Mouse (Mus musculus) T-cell, adult 2 months (primary cell): ENCODE data around the gene Pik3r2.
A peak's percentile ranks its signal among the peaks of the same experiment; 100 is the strongest.

Experiments used
- DNase-seq: peaks from one replicate; pipeline ENCODE4 v3.0.0; 2022; ENCODE audit warnings: low spot score

The Pik3r2 gene

GRCm38 (mm10) chr8:70772890-70773289, 3.6 kb downstream of the Pik3r2 start:
- no peak for DNase-seq

DNA sequence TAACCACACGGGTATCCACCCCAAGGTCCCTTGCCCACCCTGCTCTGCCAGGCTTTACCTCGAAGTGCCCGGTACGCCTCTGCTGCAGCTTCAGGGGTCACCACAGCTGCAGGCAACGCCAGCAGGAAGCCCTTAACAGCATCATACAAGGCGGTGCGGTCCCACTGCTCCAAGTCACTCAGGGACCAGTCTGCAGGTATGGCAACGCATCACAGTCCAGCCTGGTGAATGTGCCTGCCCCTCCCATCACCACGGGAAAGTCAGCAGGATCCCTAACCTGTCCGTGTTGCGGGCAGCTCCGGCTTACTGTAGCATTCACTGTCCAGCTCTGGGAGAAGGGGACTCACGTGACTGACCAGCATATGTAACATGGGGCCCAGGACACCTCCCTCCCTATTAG, 4.4 kb downstream of the Pik3r2 start:
- DNase-seq, result no peak

DNA sequence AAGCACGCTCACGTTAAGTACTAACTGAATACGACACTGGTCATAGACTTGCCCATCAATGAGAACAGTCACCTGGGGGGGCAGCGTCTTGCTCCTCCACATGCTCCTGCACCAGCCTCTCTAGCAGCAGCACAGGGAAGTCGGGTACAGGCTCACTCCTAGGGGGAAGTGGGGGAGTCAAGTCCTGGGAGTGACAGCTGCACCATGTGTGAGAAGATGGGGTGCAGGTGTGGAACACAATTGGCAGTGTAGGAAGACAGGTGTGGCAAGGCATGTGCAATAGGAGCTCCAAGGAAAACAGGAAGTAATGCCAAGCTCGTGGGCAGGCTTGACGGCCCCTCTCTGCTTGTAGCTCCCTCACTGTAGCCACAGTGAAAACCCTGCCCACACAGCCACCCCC, 5.3 kb downstream of the Pik3r2 start:
- no peak for DNase-seq

GRCm38 (mm10) chr8:70770748-70771147, 5.8 kb downstream of the Pik3r2 start:
- DNase-seq, result no peak

DNA sequence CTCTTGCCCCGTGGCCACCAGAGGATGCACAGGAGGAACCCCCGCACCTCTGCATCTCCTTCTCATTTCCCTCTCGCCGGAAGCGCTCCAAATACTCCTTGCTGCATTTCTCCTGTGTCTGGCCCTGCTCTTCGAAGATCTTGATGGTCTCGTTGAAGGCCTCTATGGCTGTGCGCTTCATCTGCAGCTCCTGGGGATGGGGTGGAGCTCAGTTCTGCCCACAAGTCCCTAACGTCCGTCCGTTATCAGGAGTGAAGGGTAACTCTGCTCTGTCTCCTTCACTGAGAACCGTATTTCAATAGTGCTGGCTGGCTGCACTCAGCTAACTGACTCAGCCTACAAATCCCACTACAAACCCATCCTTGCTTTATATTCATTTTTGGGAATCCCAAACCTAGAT, 6.7 kb downstream of the Pik3r2 start:
- no peak for DNase-seq

GRCm38 (mm10) chr8:70769359-70769758, 7.2 kb downstream of the Pik3r2 start:
- DNase-seq, result peak; percentile 95

GRCm38 (mm10) chr8:70768956-70769355, 7.6 kb downstream of the Pik3r2 start:
- DNase-seq, result no peak

DNA sequence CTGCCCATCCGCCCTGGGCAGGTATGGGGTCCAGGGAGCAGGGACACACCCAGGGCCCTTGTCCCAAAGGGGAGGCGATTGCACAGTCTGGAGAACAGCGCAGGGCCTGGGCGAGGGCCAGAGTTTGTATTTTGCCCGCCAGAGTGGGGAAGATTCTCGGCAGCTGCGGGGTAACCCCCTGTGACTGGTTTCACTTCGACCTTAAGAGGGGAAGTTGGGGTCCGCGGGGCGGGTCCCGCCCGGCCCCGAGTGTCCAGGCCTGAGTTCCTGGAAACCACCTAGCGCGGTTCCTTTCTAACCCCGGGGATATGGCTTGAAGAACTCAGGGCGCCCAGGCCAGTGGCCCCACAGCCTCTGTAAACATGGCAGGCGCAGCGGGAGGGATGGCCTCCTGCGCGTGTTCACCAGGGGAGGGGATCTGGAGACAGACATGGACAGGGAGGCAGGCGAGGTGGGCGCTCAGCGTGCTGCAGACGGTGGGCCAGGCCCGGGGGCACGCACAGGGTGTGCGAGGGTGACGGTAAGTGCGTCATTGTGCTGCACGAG, 8.2 kb downstream of the Pik3r2 start:
- DNase-seq, result no peak

DNA sequence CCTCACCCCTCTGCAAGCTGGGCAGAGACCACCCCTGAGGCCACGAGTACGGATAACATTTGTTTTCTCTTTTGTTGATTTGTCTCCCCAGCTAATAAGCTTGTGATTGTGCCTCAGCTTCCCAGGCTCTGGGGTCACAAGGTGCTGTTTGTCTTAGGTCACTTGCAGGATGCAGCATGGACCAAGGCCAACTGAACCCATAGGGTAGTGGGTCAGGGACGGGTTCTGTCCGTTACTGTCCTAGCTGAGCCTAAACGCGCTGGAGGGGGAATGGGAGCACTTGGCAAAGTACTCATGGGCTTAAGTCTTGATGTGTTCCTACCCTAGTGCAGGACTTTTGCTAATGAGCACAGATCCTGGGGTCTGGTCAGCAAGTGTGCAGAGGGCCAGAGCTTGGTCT, 9.0 kb downstream of the Pik3r2 start:
- no peak for DNase-seq

DNA sequence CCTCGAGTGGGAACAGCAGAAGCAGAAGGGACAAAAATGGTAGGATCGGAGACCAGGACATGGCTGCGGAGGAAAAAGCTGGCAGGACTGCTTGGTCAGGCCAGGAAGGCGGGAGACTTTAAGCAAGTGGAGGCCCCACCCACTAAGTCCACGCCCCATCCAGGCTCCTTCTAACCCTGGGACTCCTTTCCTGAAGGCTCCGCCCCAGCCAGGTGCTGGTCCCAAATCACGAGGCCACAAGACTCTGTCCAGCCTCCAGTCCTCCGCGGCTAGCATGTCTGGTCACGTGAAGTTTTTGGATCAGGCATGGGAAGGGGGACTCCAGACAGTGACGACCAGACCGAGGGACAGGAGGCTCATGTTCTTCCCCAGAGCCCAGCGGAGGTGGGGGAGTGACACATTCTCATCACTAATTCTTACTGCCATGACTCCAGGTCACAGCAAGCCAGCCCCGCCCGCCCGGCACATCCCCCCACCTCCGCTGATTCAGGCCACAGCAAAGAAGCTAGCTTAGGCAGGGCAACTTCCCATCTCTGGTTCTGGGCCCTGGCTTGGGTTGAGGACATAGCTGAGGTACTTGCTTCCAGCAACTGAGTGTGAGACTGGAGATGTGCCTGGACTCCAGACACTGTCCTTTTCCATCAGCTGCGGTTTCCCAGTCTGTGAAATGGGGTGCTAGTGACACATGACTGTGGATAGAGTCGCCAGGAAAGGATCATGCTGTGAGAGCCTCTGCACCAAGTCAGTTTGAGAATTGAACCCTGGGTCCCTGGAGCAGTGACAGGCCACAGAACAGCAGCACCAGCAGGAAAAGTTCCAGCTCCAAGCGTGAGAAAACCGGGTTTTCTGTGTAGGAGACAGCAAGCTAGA, 9.7 kb downstream of the Pik3r2 start:
- no peak for DNase-seq

DNA sequence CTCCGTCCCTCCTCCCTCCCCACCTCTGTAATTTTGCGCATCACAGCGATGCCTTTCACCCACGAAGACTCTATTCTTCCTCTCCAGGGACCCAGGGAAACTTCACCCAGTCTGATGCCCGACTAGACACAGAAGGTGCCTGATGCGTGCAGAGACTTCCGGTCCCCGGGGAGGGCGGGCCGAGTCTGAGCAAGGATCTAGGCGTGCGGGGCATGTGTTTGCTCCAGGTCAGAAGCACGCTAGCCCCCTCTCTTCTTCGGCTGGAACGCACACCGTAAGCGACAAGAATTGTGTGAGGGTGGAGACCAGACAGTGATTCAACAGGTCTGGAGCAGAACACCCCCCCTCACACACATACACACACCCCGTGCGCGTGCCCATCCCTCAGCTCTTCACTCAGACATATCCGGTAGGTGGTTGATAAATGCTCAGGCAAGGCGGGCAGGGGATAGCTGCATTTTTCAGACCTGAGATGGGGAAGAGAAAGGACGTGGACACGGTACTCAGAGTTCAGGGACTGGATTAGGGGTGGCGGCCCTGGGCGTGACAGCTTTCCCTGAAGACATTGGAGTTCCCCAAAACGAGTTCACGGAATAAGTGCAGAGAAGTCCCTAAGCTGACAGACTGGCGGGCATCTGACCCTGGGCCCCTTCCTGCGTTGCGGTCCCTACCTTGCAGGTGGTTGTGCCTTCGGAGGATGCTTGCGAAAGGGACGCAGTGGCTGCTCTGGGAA, 10.5 kb downstream of the Pik3r2 start:
- DNase-seq, result peak; percentile 78

GRCm38 (mm10) chr8:70765329-70765728, 11.2 kb downstream of the Pik3r2 start:
- DNase-seq, result no peak

- no peak for DNase-seq
Measured at GRCm38 (mm10) chr8:70764676-70765075, 11.8 kb downstream of the Pik3r2 start.

DNA sequence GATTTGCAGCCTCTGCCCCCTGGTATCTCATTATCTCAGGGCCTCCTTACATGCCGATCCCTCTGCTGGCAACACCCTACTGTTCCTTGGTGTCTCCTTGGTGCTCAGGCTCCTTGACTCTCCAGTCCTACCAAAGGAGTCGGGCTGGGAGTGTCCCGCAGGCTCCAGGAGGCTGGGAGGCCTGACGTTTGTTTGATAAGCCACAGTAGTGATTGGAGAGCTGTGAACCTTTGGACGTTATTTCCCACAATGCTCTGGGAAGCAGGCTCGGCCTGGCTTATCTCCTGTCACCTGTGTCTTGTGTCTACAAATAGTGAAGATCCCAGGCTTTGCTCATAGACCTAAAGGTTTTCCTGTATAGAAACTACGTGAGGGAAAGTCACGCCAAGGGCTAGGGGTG, 12.5 kb downstream of the Pik3r2 start:
- DNase-seq, result no peak

DNA sequence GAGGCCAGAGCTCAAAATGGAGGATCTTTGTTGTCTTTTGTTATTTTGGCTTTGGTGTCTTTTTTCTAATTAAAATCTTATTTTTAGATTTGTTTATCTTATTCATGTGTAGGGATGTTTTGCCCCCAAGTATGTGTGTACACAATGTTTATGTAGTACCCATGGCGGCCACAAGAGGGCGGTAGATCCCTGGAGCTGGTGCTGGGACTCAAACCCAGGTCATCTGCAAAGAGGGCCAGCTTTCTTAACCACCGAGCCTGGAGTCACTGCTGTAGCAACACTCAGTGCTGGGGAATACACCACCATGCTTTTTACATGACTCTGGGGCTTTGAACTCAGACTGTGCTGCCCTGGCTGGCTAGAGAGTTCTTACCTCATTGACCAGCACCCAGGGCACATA, 13.2 kb downstream of the Pik3r2 start:
- peak; percentile 50 for DNase-seq

GRCm38 (mm10) chr8:70762118-70762517, 14.4 kb downstream of the Pik3r2 start:
- DNase-seq, result no peak

- DNase-seq, result peak; percentile 97
Measured at GRCm38 (mm10) chr8:70760775-70761406, 15.6 kb downstream of the Pik3r2 start, which contains the start of gene Mpv17l2. Gene Mpv17l2, minus strand, starts transcription at chr8:70760946.

DNA sequence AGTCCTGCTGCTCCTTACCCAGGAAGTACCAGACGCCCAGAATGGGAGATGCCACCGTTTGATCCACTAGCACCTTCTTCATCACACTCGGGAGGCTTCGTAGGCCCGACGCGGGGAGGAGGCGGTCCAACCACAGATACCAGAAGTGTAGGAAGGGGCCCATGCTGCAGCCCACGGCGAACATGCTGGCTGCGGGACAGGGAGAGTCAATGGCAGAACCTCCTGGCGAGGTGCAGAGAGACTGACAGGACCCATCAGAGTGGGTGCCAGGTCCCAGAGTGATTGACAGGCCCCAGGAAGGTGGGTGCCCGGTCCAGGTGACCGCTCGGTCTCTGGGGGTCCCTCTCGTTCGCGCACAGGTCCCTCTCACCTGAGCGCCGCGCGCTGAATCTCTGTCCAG, 16.2 kb downstream of the Pik3r2 start:
- DNase-seq, result no peak

DNA sequence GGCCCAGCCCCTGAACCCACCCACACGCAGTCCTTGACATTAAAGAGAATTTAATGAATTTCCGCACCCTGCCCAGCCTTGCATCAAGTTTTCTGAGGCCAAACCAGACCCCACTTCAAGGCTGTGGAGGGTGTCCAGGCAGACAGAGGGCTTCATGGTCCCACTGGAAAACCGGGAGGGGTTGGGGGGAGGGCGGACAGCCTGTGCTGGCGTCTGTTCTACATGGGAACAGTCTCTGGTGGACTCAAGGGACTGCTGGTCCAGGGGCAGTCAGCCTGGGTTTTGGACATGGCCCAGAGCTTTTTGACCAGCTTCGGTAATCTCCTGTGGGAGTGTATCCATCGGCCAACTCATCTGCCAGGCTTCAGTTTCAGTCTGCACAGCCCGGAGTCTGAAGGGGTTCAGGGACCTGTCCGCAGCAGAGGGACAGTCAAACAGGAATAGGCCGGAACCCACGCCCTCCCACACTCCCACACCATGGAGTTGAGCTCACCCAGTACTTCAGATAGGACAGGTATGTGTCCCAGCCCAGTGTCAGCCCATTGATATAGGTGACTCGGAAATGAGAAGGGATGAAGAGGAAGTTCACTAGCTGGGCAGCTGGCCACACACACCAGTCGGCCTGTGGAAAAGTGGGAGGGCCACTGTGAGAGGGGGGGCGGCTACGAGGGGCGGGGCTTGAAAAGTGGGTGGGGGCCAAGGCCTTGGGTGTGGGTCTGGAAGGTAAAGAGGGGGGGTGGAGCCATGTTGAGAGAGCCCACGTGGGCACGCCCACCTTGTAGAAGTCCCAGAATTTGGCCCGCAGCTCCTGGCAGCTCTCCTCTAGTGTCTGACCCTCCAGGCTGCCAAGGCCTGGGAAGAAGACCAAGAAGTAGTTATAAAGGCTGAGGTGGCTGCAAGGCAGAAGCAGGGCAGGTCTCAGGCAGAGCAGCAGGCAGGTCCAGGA, 17.6 kb downstream of the Pik3r2 start:
- no peak for DNase-seq

DNA sequence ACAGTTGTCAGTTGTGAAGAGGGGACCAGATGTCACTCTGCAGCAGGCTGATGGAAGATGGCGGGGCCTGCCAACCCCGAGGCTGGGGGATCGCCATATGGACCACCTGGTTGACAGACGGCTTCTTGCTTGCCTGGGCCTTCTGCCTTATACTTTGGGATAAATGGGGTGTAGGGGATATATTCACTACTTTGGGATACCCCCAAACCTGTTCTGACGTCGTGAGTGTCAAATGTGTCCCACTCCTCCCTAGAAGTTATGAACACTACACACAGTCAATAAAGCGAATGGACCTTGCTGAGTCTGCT, 18.3 kb downstream of the Pik3r2 start:
- no peak for DNase-seq

DNA sequence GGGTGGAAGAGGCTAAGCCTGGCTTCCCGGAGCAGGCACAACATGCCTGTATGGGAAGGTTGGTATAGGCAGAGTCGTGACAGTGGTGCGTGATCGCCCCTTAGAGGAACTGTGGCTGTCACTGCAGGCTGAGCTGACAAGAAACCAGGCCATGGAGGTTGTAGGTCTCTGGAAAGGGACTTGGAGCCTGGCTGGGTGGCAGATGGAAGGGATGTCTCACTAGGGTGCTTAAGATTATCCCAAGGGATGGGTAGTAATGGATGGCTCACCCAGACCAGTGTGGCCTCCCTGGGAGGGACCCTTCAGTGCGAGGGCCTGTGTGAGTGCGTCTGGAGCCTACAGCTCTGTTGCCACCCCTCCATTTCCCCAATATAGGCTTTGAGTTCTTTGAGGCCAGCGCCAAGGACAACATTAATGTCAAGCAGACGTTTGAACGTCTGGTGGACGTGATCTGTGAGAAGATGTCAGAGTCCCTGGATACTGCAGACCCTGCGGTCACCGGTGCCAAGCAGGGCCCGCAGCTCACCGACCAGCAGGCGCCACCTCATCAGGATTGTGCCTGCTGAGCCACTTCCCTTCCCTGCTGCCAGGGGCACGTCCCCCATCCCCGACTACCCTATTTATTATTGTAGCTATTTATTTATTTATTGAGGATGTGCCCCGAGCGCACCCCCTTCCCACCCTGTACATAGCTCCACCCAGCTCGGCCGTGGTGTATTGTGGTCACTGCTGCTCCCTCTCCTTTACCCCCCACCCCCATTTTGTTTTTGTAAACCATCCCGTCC, 18.8 kb downstream of the Pik3r2 start:
- no peak for DNase-seq
